Mouse (Mus musculus): Measurements from ENCODE around the gene Azin2.

GRCm38 (mm10) chr4:128902390-128902789, 59.9 kb downstream of the Azin2 start:
- TF ChIP-seq POLR2A (IDR thresholded peaks at IDR 0.05; ENCODE audit: insufficient read length, low read depth): no peak
- no peak for TF ChIP-seq E2F4 (IDR thresholded peaks at IDR 0.05; ENCODE audit: insufficient read depth)
- TF ChIP-seq POLR2AphosphoS2 (IDR thresholded peaks at IDR 0.05; ENCODE audit: insufficient read length, low read depth): no peak
- TF ChIP-seq MAX (IDR thresholded peaks at IDR 0.05; ENCODE audit: low read depth): no peak
- TF ChIP-seq MYOG (IDR thresholded peaks at IDR 0.05; ENCODE audit: control insufficient read depth in 1 of 3, insufficient read depth in 1 of 3, insufficient read length in 2 of 3, low read depth in 2 of 3): no peak
